Mouse (Mus musculus): Measurements from ENCODE around the gene Ptprn2. TPM values are rescaled to one million over a fixed set of nuclear protein-coding genes. Genes with fewer than 3 reads are reported as not detected.

The Ptprn2 gene
- polyA plus RNA-seq, 1 experiment from 2014 or later = 14.9 TPM

DNA sequence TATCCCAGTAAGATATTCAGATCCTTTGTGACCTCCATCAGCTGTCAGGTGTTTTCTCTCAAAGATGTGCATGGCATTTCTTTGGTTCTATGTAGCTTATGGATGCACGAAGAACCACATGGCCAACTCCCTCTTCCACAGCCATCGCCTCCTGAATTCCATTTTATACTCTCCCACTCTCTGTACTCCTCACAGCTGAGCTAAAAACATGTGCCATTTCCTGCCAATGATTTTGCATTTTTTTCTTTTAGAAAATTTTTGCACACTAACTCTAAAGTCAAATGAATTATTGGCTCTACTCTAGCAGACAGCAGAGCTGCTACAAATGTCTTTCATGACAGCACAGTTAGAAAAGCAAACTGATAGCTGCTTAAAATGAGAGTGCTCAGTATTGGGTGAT lies 320.6 kb downstream of the Ptprn2 start:
- H3K4me1 ChIP-seq (replicated peaks) = peaks cover 21% of the 10 kb centered on the region
- no peaks in the 10 kb centered on the region for H3K9me3 ChIP-seq
- no peaks in the 10 kb centered on the region for H3K27me3 ChIP-seq
- no peak for ATAC-seq
- no peaks in the 10 kb centered on the region for H3K36me3 ChIP-seq
- WGBS = 90% methylated on average over 2 of the region's 2 CpGs
- no peak overlapping the region for H3K9ac ChIP-seq (replicated peaks)
- no peak overlapping the region for H3K4me3 ChIP-seq (replicated peaks)
- H3K4me2 ChIP-seq (replicated peaks) = no peak overlapping the region
- H3K27ac ChIP-seq = no peak overlapping the region

DNA sequence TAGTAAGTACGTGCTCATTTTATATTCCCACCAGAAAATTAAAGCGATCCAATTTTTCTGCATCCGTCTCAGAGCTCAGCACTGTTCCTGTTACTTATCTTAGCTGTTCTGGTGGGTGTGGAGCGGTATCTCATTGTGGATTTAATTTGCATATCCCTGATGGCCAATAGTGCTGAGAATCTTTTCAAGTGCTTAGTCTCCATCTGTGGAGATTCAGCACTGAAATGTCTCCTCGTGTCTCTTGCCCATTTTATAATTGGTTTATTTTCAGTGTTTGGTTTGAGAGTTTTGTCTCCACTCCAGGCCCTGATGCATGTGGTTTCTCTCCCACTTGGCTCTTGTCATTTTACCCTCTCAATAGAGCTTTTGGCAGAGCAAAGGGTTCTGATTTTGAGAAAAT lies 327.5 kb downstream of the Ptprn2 start:
- Histone ChIP-seq H3K4me2 (replicated peaks) (no peak overlapping the region), H3K9ac (replicated peaks) (no peak overlapping the region), H3K36me3 (no peaks in the 10 kb centered on the region), H3K27me3 (no peaks in the 10 kb centered on the region), H3K4me1 (replicated peaks) (no peaks in the 10 kb centered on the region), H3K4me3 (replicated peaks) (no peak overlapping the region), H3K27ac (no peak overlapping the region), H3K9me3 (no peaks in the 10 kb centered on the region)
- ATAC-seq = no peak
- 67% methylated on average over 5 of the region's 5 CpGs for WGBS

DNA sequence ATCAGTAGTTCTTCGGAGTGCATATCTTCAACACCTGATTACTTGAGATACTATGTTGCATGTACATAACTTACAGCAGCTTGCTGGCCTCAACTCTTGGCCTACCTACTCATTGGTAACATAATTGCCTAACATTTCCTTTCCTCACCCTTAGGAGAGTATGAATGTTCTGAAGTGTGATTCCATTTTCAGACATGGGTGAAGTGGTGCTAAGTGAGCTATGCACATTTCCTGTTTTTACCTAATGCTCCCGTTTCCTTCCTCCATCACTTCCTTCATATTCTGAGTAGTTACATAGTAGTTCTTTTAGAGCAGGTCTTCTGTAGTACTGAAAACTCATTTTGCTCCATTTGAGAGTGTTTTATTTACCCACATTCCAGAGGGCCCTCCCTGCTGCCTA lies 334.3 kb downstream of the Ptprn2 start:
- Histone ChIP-seq H3K9me3 (no peaks in the 10 kb centered on the region), H3K4me3 (replicated peaks) (no peak overlapping the region), H3K4me1 (replicated peaks) (no peaks in the 10 kb centered on the region), H3K4me2 (replicated peaks) (no peak overlapping the region), H3K27me3 (no peaks in the 10 kb centered on the region), H3K27ac (no peak overlapping the region), H3K9ac (replicated peaks) (no peak overlapping the region), H3K36me3 (no peaks in the 10 kb centered on the region)
- WGBS = 92% methylated on average over 2 of the region's 2 CpGs
- no peak for ATAC-seq

DNA sequence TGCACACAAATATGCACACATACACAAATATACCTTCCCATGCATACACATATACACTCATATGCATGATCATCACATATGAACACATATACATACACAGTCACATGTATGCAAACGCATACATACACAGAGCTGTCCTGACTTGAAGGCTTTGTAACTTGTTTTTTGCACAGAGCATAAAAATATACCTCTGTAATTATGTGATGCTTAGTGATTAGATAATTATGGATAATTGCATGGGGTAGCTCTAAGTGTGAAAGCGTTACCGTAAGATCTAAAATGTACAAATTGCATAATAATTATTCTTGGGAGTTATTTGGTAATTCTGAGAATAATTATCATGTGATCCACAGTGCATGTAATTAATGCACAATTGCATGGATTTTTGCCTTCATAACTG lies 337.8 kb downstream of the Ptprn2 start:
- Histone ChIP-seq H3K36me3 (no peaks in the 10 kb centered on the region), H3K4me3 (replicated peaks) (no peak overlapping the region), H3K9ac (replicated peaks) (no peak overlapping the region), H3K4me1 (replicated peaks) (peaks cover 9% of the 10 kb centered on the region), H3K4me2 (replicated peaks) (no peak overlapping the region), H3K27ac (no peak overlapping the region), H3K9me3 (no peaks in the 10 kb centered on the region), H3K27me3 (no peaks in the 10 kb centered on the region)
- 83% methylated on average over 3 of the region's 3 CpGs for WGBS
- 0 out of 2 replicates have a peak, but pooled peaks have one; percentile 48 for ATAC-seq

DNA sequence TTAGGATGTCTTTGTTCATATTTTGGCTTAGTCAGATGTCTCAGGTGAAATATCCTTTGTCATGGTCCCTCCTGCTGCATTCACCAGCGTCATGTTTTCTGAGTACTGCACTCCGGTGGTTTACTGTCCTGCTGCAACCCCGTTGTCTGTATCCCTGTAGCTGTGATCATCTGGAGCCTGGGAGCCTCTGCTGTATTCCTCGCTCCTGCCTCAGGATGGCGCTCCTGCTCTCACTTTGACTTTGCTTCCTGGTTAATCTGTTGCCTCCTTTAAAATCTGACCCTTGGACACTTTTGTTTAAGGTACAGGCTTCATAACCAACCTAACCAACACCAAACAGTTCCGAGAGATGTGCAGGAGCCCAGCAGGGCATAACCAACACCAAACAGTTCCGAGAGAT lies 342.2 kb downstream of the Ptprn2 start:
- H3K4me1 ChIP-seq (replicated peaks) = peaks cover 17% of the 10 kb centered on the region
- no peaks in the 10 kb centered on the region for H3K27me3 ChIP-seq
- no peak overlapping the region for H3K9ac ChIP-seq (replicated peaks)
- 35% methylated on average over 7 of the region's 7 CpGs for WGBS
- H3K36me3 ChIP-seq = no peaks in the 10 kb centered on the region
- no peak overlapping the region for H3K4me3 ChIP-seq (replicated peaks)
- H3K4me2 ChIP-seq (replicated peaks) = no peak overlapping the region
- no peak for ATAC-seq
- H3K9me3 ChIP-seq = no peaks in the 10 kb centered on the region
- no peak overlapping the region for H3K27ac ChIP-seq

DNA sequence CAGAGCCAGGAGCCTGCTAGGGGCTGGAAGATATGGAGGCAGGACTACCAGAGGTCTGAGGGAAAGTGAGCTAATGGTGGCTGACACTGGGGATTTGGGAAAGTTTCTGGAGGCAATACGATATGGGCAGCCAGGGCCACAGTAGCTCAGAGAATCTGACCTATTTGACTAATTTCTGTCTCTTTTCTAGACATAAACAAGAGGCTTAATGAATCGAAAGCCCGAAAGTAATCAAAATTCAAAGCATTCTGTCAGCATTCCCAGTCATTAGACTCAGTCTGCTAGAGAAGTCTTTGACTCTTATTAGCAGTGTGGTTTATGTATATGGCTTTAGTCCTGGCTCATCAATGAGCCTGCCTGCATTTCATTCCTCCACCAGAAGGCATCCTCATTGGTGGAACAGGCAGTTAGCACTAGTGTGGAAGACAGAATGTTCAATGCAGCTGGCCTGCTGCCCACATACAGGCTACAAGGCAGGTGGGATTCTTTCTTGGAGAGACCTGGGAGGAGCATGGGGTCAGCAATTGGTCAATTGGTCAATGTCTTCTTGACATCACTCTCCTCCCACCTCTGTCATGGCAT lies 353.2 kb downstream of the Ptprn2 start:
- Histone ChIP-seq H3K9me3 (no peaks in the 10 kb centered on the region), H3K4me1 (replicated peaks) (no peaks in the 10 kb centered on the region), H3K27ac (no peak overlapping the region), H3K36me3 (no peaks in the 10 kb centered on the region), H3K4me2 (replicated peaks) (no peak overlapping the region), H3K4me3 (replicated peaks) (no peak overlapping the region), H3K9ac (replicated peaks) (no peak overlapping the region), H3K27me3 (no peaks in the 10 kb centered on the region)
- 83% methylated on average over 3 of the region's 3 CpGs for WGBS
- ATAC-seq = no peak

DNA sequence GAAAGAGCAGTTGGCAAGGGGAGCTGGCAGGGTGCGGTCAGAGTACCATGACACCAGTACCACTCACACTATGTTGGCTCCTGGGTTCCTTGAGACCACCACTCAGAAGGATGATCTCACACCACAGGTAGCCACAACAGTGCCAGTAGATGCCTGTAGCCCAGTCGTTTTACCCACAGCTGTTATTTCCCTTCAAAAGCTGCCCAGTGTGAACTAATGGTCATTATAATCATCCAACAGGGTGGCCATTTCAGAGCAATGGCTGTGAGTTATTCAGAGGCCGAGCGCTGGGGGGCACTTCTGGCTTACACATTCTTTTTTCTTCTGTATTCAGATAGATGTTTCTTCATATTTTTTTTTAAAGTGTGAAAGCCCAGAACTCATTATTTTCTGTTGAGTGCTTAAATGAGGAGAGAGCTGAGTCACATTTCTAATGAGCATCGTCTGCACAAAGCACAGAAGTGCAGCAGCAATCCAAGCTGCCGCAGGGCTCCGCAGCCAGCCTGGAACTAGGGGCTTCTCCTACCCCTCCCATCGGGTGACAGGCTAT lies 357.3 kb downstream of the Ptprn2 start:
- no peak overlapping the region for H3K4me2 ChIP-seq (replicated peaks)
- H3K4me1 ChIP-seq (replicated peaks) = peaks cover 6% of the 10 kb centered on the region
- H3K36me3 ChIP-seq = no peaks in the 10 kb centered on the region
- no peak overlapping the region for H3K4me3 ChIP-seq (replicated peaks)
- ATAC-seq = peak; percentile 65
- no peaks in the 10 kb centered on the region for H3K9me3 ChIP-seq
- 67% methylated on average over 8 of the region's 8 CpGs for WGBS
- H3K27me3 ChIP-seq = no peaks in the 10 kb centered on the region
- no peak overlapping the region for H3K9ac ChIP-seq (replicated peaks)
- peak overlapping the region; percentile 41; the same call in 1 of the 2 replicates for H3K27ac ChIP-seq

DNA sequence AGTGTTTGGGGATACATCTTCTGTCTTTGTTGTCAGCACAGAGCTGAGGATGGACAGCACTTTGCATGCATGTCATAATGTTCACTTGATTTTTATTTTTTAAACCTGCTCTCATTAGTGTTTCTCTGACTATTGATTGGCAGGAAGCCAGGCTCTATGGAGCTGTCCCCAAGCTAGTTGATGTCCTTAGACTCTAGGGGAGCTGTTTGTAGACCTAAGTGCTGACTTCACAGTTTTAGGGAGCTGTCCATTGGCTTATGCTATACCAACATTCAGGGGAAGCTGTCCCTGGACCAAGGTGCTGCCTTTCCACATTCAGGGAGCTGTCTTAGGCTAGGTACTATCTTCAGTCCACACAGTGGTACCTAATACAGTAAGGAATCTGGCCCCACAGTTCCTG lies 360.7 kb downstream of the Ptprn2 start:
- H3K4me3 ChIP-seq (replicated peaks) = no peak overlapping the region
- H3K9me3 ChIP-seq = no peaks in the 10 kb centered on the region
- H3K36me3 ChIP-seq = no peaks in the 10 kb centered on the region
- peak; percentile 37; the same call in 1 of the 2 replicates for ATAC-seq
- 0 out of 2 replicates have a peak overlapping the region, but pooled peaks have one; percentile 49 for H3K27ac ChIP-seq
- peaks cover 6% of the 10 kb centered on the region for H3K4me1 ChIP-seq (replicated peaks)
- no peaks in the 10 kb centered on the region for H3K27me3 ChIP-seq
- no peak overlapping the region for H3K4me2 ChIP-seq (replicated peaks)
- H3K9ac ChIP-seq (replicated peaks) = no peak overlapping the region

DNA sequence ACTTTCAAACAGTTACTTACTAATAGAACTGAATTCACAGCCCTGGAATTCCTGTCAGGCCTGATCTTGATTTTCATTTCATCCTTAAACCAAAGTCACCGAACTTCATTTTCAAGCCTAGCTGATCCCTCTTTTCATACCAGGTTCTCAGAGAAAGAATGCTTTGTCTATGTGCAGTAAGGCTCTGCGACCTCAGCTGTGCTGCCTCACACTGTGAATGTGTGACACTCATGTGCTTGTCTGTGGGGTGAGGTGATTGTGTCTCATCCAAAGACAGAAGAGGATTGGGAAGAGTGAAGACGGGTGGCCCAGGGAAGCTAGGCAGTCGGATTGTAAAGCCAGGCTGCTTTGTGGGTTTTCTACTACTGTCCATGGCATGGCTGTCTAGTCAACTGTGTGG lies 361.5 kb downstream of the Ptprn2 start:
- Histone ChIP-seq H3K36me3 (no peaks in the 10 kb centered on the region), H3K4me2 (replicated peaks) (no peak overlapping the region), H3K4me1 (replicated peaks) (peaks cover 6% of the 10 kb centered on the region), H3K4me3 (replicated peaks) (no peak overlapping the region), H3K9me3 (no peaks in the 10 kb centered on the region), H3K9ac (replicated peaks) (no peak overlapping the region), H3K27me3 (no peaks in the 10 kb centered on the region), H3K27ac (0 out of 2 replicates have a peak overlapping the region, but pooled peaks have one; percentile 53)
- no peak for ATAC-seq
- WGBS = 20% methylated on average over 4 of the region's 4 CpGs

DNA sequence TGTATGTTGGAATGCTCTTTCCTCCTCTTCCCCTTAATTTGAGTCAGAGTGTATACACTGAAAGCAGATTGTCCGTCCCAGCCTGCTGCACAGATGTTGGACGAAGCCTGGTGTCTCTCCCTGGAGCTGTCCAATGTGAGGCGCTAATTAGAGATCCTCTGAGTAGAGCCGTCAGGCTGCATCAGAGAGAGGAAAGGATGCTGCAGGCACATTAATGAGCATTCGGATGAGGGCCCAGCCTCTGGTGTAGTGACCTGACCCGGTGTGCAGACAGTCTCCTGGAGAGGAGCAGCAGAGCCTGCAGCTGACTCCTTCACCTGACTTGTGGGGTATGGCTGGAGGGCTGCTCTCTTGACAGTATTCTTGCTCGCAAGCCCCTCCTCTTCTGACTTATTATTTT lies 370.8 kb downstream of the Ptprn2 start:
- Histone ChIP-seq H3K36me3 (no peaks in the 10 kb centered on the region), H3K9me3 (no peaks in the 10 kb centered on the region), H3K27me3 (no peaks in the 10 kb centered on the region), H3K4me2 (replicated peaks) (no peak overlapping the region), H3K27ac (peak overlapping the region; percentile 37), H3K4me3 (replicated peaks) (no peak overlapping the region), H3K9ac (replicated peaks) (no peak overlapping the region), H3K4me1 (replicated peaks) (peaks cover 8% of the 10 kb centered on the region)
- peak; percentile 66 for ATAC-seq
- 42% methylated on average over 7 of the region's 7 CpGs for WGBS

DNA sequence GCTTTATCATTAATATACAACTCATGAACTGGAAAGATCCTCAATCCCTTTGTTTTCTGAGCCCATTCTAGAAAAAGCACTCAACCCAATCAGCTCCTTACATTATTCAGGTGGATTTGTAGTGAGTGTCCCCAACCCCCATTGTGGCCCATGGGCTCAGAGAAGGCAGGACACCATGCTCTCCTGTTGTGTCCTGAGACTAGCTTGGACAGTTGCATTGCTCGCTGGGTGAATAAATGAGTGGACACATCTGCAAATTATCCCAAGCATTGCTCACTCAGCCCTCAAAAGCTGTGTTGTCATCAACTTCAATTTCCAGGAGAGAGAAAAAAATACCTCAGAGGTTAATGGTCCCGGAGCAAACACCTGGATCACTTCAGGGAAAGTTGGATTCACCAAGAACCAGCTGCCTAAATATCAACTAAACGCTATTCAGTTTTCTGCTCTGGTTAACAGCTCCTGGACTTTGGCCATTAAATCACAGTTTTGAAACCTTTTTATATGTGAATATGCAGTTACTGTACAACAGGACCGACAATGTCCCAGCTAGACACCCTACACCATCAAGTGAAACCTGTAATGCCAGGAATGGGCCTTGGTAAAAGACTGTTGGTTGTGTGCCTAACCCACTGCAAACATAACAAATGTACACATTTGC lies 376.0 kb downstream of the Ptprn2 start:
- Histone ChIP-seq H3K4me1 (replicated peaks) (peaks cover 7% of the 10 kb centered on the region), H3K27ac (no peak overlapping the region), H3K9ac (replicated peaks) (no peak overlapping the region), H3K36me3 (no peaks in the 10 kb centered on the region), H3K27me3 (no peaks in the 10 kb centered on the region), H3K4me3 (replicated peaks) (no peak overlapping the region), H3K4me2 (replicated peaks) (no peak overlapping the region), H3K9me3 (no peaks in the 10 kb centered on the region)
- ATAC-seq = no peak
- WGBS = 94% methylated on average over 4 of the region's 4 CpGs

DNA sequence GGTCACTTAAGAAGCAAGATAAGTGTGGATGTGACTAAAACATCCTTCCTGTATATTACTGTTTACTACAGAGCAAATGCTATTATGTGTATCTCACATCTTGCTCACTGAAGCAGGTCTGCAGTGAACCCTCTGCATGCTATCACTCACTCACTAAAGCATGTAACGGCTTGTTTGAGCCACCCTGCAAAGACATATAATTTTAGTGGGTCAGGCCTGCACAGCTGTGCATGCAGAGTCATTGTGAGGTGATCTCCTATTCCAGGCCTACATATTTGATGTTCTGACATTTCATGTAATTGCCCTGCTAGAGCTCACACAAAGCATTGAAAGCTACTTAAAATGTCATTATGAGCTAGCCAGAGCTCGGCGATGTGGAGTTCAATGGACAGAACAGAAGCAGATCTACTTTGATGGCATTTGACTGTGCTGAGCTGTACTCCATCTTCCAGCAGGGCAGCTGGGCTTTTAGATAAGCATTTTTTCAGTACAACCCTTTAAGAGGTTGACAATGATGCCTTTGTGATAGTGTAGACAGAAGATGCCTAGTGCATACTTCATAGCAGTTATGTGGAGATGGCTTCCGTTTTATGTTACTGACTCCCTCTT lies 377.9 kb downstream of the Ptprn2 start:
- no peak overlapping the region for H3K4me2 ChIP-seq (replicated peaks)
- H3K9ac ChIP-seq (replicated peaks) = no peak overlapping the region
- H3K27me3 ChIP-seq = no peaks in the 10 kb centered on the region
- 56% methylated on average over 4 of the region's 4 CpGs for WGBS
- no peaks in the 10 kb centered on the region for H3K36me3 ChIP-seq
- H3K27ac ChIP-seq = peak overlapping the region; percentile 19
- no peak overlapping the region for H3K4me3 ChIP-seq (replicated peaks)
- peaks cover 6% of the 10 kb centered on the region; the same call in 1 of the 2 replicates for H3K4me1 ChIP-seq (replicated peaks)
- no peaks in the 10 kb centered on the region for H3K9me3 ChIP-seq
- ATAC-seq = peak; percentile 62

Data from midbrain, embryonic 13.5 days (tissue).